Mouse (Mus musculus) B cell, adult 67 days (primary cell): ENCODE data around the gene Cdk2. TPM values are rescaled to one million over a fixed set of nuclear protein-coding genes. Genes with fewer than 3 reads are reported as not detected.

Source experiments
- total RNA-seq, 2 experiments: library from RNA; stranded (reverse); gene quantifications; 4 replicates each; pipeline ENCODE4 v1.2.4; 2023

Gene Cdk2
- 10 to 100 TPM; 56.7 to 61.7 TPM for total RNA-seq

GRCm38 (mm10) chr10:128704491-128705316 lies at the start of gene Cdk2:
Cdk2 (minus strand) TSS chr10:128705031.

GRCm38 (mm10) chr10:128747646-128748251 lies 42.9 kb upstream of the Cdk2 start, which contains the start of gene Pym1:
Pym1 (plus strand) TSS chr10:128747889.

GRCm38 (mm10) chr10:128744680-128745601 lies 40.1 kb upstream of the Cdk2 start, which contains the start of gene Dgka:
Dgka (minus strand) TSS chr10:128744855.

GRCm38 (mm10) chr10:128703895-128704294 lies 936 bp downstream of the Cdk2 start, which contains the start of gene Pmel:
Pmel (plus strand) TSS chr10:128704195.

GRCm38 (mm10) chr10:128695992-128696807 lies 8.6 kb downstream of the Cdk2 start, which contains the start of gene Rab5b:
Rab5b (minus strand) TSS chr10:128696264.

GRCm38 (mm10) chr10:128673763-128674468 lies 30.9 kb downstream of the Cdk2 start, which contains the start of gene Suox:
Suox (minus strand) TSS chr10:128674073.

Other genes with a start within 250 kb of the Cdk2 start
- 100 to 1,000 TPM; 167 to 179 TPM for gene Smarcc2, start 245.8 kb downstream of the Cdk2 start, total RNA-seq
- 100 to 1,000 TPM; 532 to 547 TPM for gene Myl6, start 210.9 kb downstream of the Cdk2 start, total RNA-seq
- 1 to 10 TPM in 1 of 2 experiments, not detected in 1; 1.0 TPM for gene Myl6b, start 206.3 kb downstream of the Cdk2 start, total RNA-seq
- gene Esyt1, start 179.2 kb downstream of the Cdk2 start, total RNA-seq = 100 to 1,000 TPM; 256 to 263 TPM
- 10 to 100 TPM; 64.2 to 67.6 TPM for gene Zc3h10, start 157.3 kb downstream of the Cdk2 start, total RNA-seq
- gene Rpl41, start 155.7 kb downstream of the Cdk2 start, total RNA-seq = 1,000 to 10,000 TPM; 3,633 to 3,680 TPM
- gene Pa2g4, start 139.0 kb downstream of the Cdk2 start, total RNA-seq = 10 to 100 TPM; 83.0 to 90.6 TPM
- gene Erbb3, start 115.4 kb downstream of the Cdk2 start, total RNA-seq = 1 to 10 TPM; 1.2 to 1.3 TPM
- 1,000 to 10,000 TPM; 1,119 to 1,137 TPM for gene Rps26, start 78.3 kb downstream of the Cdk2 start, total RNA-seq
- under 1 TPM in 1 of 2 experiments, not detected in 1; 0.32 TPM for gene Ikzf4, start 59.0 kb downstream of the Cdk2 start, total RNA-seq
- gene Suox, start 31.0 kb downstream of the Cdk2 start, total RNA-seq = 10 to 100 TPM in 1 of 2 experiments, 1 to 10 TPM in 1; 8.6 to 10.1 TPM
- gene Rab5b, start 8.8 kb downstream of the Cdk2 start, total RNA-seq = 10 to 100 TPM; 71.4 to 72.8 TPM
- gene Pmel, start 836 bp downstream of the Cdk2 start, total RNA-seq = 1 to 10 TPM in 1 of 2 experiments, under 1 TPM in 1; 0.87 to 1.2 TPM
- 100 to 1,000 TPM; 188 to 201 TPM for gene Dgka, start 39.8 kb upstream of the Cdk2 start, total RNA-seq
- gene Pym1, start 42.9 kb upstream of the Cdk2 start, total RNA-seq = 10 to 100 TPM; 46.2 to 59.0 TPM
- not detected for gene Mmp19, start 85.9 kb upstream of the Cdk2 start, total RNA-seq
- gene Dnajc14, start 99.0 kb upstream of the Cdk2 start, total RNA-seq = 10 to 100 TPM; 70.8 to 83.4 TPM
- gene Tmem198b, start 99.3 kb upstream of the Cdk2 start, total RNA-seq = 10 to 100 TPM; 18.4 to 18.7 TPM
- 10 to 100 TPM; 55.1 to 57.0 TPM for gene Sarnp, start 112.3 kb upstream of the Cdk2 start, total RNA-seq
- 10 to 100 TPM; 21.2 to 25.7 TPM for gene Ormdl2, start 116.6 kb upstream of the Cdk2 start, total RNA-seq
- gene Gdf11, start 186.7 kb upstream of the Cdk2 start, total RNA-seq = 10 to 100 TPM; 53.2 to 61.2 TPM
- gene Cd63, start 196.0 kb upstream of the Cdk2 start, total RNA-seq = 1 to 10 TPM; 1.2 to 1.7 TPM
- 1 to 10 TPM; 6.5 to 8.2 TPM for gene Rdh5, start 217.9 kb upstream of the Cdk2 start, total RNA-seq
- 10 to 100 TPM; 67.9 to 70.9 TPM for gene Bloc1s1, start 219.0 kb upstream of the Cdk2 start, total RNA-seq
- gene Itga7, start 228.8 kb upstream of the Cdk2 start, total RNA-seq = under 1 TPM in 1 of 2 experiments, not detected in 1; 0.26 TPM